Mouse (Mus musculus) testis, adult 2 months (tissue): ENCODE results near the gene Macrod1. TPM values are rescaled to one million over a fixed set of nuclear protein-coding genes. Genes with fewer than 3 reads are reported as not detected.
A peak's percentile ranks its signal among the peaks of the same experiment; 100 is the strongest.

Experiments
- H3K27ac ChIP-seq: fragments of 200-500 bp; 2 replicates; pipeline ENCODE4 v1.5.1; 2012; ENCODE audit warnings: low read depth, low read length; ENCODE audit not compliant: control insufficient read depth, insufficient read depth
- H3K27me3 ChIP-seq: fragments of 200-500 bp; 2 replicates; pipeline ENCODE4 v1.6.1; 2012; ENCODE audit warnings: mild to moderate bottlenecking, low read length, moderate library complexity; ENCODE audit not compliant: control insufficient read depth, insufficient read depth
- H3K36me3 ChIP-seq: fragments of 200-500 bp; 2 replicates; pipeline ENCODE4 v1.6.1; 2012; ENCODE audit warnings: mild to moderate bottlenecking, low read length; ENCODE audit not compliant: control insufficient read depth, insufficient read depth
- H3K4me1 ChIP-seq: fragments of 200-500 bp; 2 replicates; pipeline ENCODE4 v1.6.1; 2012; ENCODE audit warnings: low read length; ENCODE audit not compliant: control insufficient read depth, insufficient read depth
- H3K4me3 ChIP-seq: fragments of 200-500 bp; 2 replicates; pipeline ENCODE4 v1.5.1; 2012; ENCODE audit warnings: low read depth, mild to moderate bottlenecking, low read length, moderate library complexity, mixed read lengths; ENCODE audit not compliant: control insufficient read depth
- CTCF ChIP-seq: fragments of 200-500 bp; IDR thresholded peaks from 2 replicates; pipeline ENCODE4 v1.5.1; 2012; ENCODE audit warnings: low read depth, mild to moderate bottlenecking, inconsistent platforms, low read length, moderate library complexity; ENCODE audit not compliant: control insufficient read depth, insufficient read depth, insufficient replicate concordance
- POLR2A ChIP-seq: fragments of 200-500 bp; IDR thresholded peaks from 2 replicates; pipeline ENCODE4 v1.6.1; 2012; ENCODE audit warnings: low read depth, mild to moderate bottlenecking, inconsistent platforms, low read length, moderate library complexity; ENCODE audit not compliant: control insufficient read depth
- polyA plus RNA-seq: library from polyadenylated mRNA; depleted of rRNA; stranded (reverse); fragments of >200 nt; gene quantifications from 2 replicates; pipeline ENCODE4 v1.2.3, GENCODE M21; 2012

The Macrod1 gene
- polyA plus RNA-seq, 1 experiment: 39.2 TPM

- H3K36me3 ChIP-seq: no peaks in the 10 kb centered on the region
- peak overlapping the region; percentile 34 for H3K27ac ChIP-seq
- H3K4me1 ChIP-seq: peaks cover 24% of the 10 kb centered on the region
- TF ChIP-seq POLR2A (no peak), CTCF (no peak)
- no peaks in the 10 kb centered on the region for H3K27me3 ChIP-seq
- H3K4me3 ChIP-seq: peak overlapping the region; percentile 89
Observed at GRCm38 (mm10) chr19:7057126-7057721, 614 bp downstream of the Macrod1 start.

- peak; percentile 10; the same call in 1 of the 2 replicates for TF ChIP-seq CTCF
- TF ChIP-seq POLR2A: 0 out of 2 replicates have a peak, but pooled peaks have one; percentile 21
Observed at GRCm38 (mm10) chr19:7057722-7058207, 1.2 kb downstream of the Macrod1 start.

GRCm38 (mm10) chr19:7058541-7058940 lies 1.9 kb downstream of the Macrod1 start:
- H3K27me3 ChIP-seq: no peaks in the 10 kb centered on the region
- TF ChIP-seq POLR2A (no peak), CTCF (no peak)

More at GRCm38 (mm10) chr19:7057722-7058207, 1.2 kb downstream of the Macrod1 start:
- peaks cover 24% of the 10 kb centered on the region for H3K4me1 ChIP-seq
- peak overlapping the region; percentile 34 for H3K27ac ChIP-seq
- peak overlapping the region; percentile 89 for H3K4me3 ChIP-seq
- no peaks in the 10 kb centered on the region for H3K27me3 ChIP-seq
- no peaks in the 10 kb centered on the region for H3K36me3 ChIP-seq

GRCm38 (mm10) chr19:7062110-7062509 lies 5.5 kb downstream of the Macrod1 start:
- no peak overlapping the region for H3K27ac ChIP-seq
- H3K27me3 ChIP-seq: no peaks in the 10 kb centered on the region
- no peaks in the 10 kb centered on the region for H3K36me3 ChIP-seq
- TF ChIP-seq CTCF (no peak), POLR2A (no peak)
- H3K4me3 ChIP-seq: no peak overlapping the region
- H3K4me1 ChIP-seq: peaks cover 12% of the 10 kb centered on the region

More at GRCm38 (mm10) chr19:7058541-7058940, 1.9 kb downstream of the Macrod1 start:
- peak overlapping the region; percentile 89 for H3K4me3 ChIP-seq
- no peaks in the 10 kb centered on the region for H3K36me3 ChIP-seq
- H3K27ac ChIP-seq: no peak overlapping the region
- peaks cover 24% of the 10 kb centered on the region for H3K4me1 ChIP-seq

- Histone ChIP-seq H3K4me3 (no peak overlapping the region), H3K4me1 (peaks cover 5% of the 10 kb centered on the region)
- TF ChIP-seq CTCF: no peak
- TF ChIP-seq POLR2A: no peak
Observed at GRCm38 (mm10) chr19:7062916-7063315, 6.3 kb downstream of the Macrod1 start.

GRCm38 (mm10) chr19:7064571-7064970 lies 8.0 kb downstream of the Macrod1 start:
- no peaks in the 10 kb centered on the region for H3K36me3 ChIP-seq
- H3K4me3 ChIP-seq: no peak overlapping the region
- peaks cover 2% of the 10 kb centered on the region; the same call in 1 of the 2 replicates for H3K4me1 ChIP-seq
- no peak overlapping the region for H3K27ac ChIP-seq
- no peaks in the 10 kb centered on the region for H3K27me3 ChIP-seq
- TF ChIP-seq CTCF: peak; percentile 97
- TF ChIP-seq POLR2A: no peak

More at GRCm38 (mm10) chr19:7062916-7063315, 6.3 kb downstream of the Macrod1 start:
- no peaks in the 10 kb centered on the region for H3K36me3 ChIP-seq
- H3K27me3 ChIP-seq: no peaks in the 10 kb centered on the region
- no peak overlapping the region for H3K27ac ChIP-seq

- no peaks in the 10 kb centered on the region for H3K36me3 ChIP-seq
- H3K4me3 ChIP-seq: no peak overlapping the region
- no peak overlapping the region for H3K27ac ChIP-seq
- no peaks in the 10 kb centered on the region for H3K27me3 ChIP-seq
- TF ChIP-seq POLR2A (no peak), CTCF (no peak)
- peaks cover 2% of the 10 kb centered on the region; the same call in 1 of the 2 replicates for H3K4me1 ChIP-seq
Observed at GRCm38 (mm10) chr19:7066034-7066827, 9.6 kb downstream of the Macrod1 start.
